Mouse (Mus musculus) forebrain, embryonic 10.5 days (tissue): Measurements from ENCODE around the gene Btbd10. TPM values are rescaled to one million over a fixed set of nuclear protein-coding genes. Genes with fewer than 3 reads are reported as not detected.

Experiments
- DNase-seq: peaks from one replicate; pipeline ENCODE4 v3.0.0-alpha.2; 2017; ENCODE audit warnings: low spot score; ENCODE audit errors: extremely low spot score
- H3K27ac ChIP-seq: fragments of 300-500 bp; sonication (generic); 2 replicates; pipeline ENCODE4 v1.5.1; 2016; ENCODE audit warnings: mild to moderate bottlenecking
- H3K27me3 ChIP-seq: fragments of 300-500 bp; sonication (generic); 2 replicates; pipeline ENCODE4 v1.6.1; 2016; ENCODE audit warnings: mild to moderate bottlenecking; ENCODE audit not compliant: poor library complexity, severe bottlenecking
- H3K36me3 ChIP-seq: fragments of 300-500 bp; sonication (generic); replicated peaks from 2 replicates; pipeline ENCODE4 v1.6.1; 2016; ENCODE audit warnings: mild to moderate bottlenecking, moderate library complexity
- H3K4me1 ChIP-seq: fragments of 300-500 bp; sonication (generic); 2 replicates; pipeline ENCODE4 v1.6.1; 2016
- H3K4me3 ChIP-seq: fragments of 300-500 bp; sonication (generic); 2 replicates; pipeline ENCODE4 v1.5.1; 2016; ENCODE audit warnings: mild to moderate bottlenecking, moderate library complexity
- H3K9me3 ChIP-seq: fragments of 300-500 bp; sonication (generic); 2 replicates; pipeline ENCODE4 v1.6.1; 2016; ENCODE audit warnings: mild to moderate bottlenecking, moderate library complexity
- WGBS: fragments of 180-500 bp; shearing (Covaris S2); methylation state at CpG from one replicate; pipeline ENCODE4 v1.1.7; 2016; 5-methylcytosine and 5-hydroxymethylcytosine counted together
- polyA plus RNA-seq: library from polyadenylated mRNA; unstranded; fragments of >200 nt; fragmentation: Nextera tagmentation; extraction: Ambion mirVana; gene quantifications from 2 replicates; pipeline ENCODE4 v1.2.1, GENCODE M21; 2016

The Btbd10 gene
- polyA plus RNA-seq, result 22.8 and 23.7 TPM in 2 replicates

DNA sequence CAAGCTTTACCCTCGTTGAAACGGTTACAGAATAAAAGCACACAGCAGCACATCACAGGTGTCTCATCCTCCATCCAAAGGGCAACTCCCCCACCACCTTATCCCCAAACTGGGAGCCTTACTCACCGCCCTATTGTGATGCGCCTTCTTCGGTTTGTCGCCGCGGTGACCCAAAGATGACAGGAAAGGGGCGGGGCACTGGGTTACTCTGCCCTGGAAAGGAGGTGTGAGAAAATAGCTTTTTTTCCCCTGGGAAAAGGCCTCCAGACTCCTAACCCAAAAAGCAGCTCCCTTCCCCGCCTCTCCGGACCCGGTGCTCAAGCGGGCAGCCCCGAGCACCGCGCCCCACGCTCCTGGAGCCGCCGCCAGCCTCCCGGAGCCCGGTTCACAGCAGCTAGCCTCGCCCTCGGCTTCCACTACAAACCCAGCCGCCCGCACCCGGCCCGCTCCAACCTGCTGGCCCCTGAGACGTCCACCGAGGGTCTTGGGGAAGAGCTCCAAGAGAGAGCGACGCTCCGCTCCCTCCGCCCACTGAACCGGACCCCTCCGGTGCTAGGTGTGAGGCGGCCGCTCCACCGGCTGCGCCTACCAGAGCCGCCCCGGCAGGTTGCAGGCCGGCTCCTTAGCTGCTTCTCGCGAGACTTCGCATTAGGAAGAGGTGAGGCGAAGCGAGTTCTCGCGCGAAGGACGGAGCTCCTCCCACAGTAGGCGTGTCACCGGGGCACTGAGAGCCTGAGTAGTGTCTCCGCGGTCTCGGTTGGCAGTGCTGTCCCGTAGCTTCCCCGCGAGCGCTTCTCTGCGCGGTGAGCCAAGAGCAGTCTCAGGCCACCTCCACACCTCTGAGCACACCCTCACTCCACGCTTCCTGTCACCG is at the start of gene Btbd10:
Gene Btbd10 (minus strand): TSS at position 647 of the 874 bp plus-strand sequence.
- Histone ChIP-seq H3K27ac (peak within 1 kb of the TSS; percentile 93), H3K4me1 (peaks cover 26% of the 10 kb centered on the region), H3K9me3 (no peaks in the 10 kb centered on the region), H3K36me3 (no peaks in the 10 kb centered on the region), H3K27me3 (peaks cover 7% of the 10 kb centered on the region; the same call in 1 of the 2 replicates), H3K4me3 (peak within 1 kb of the TSS; percentile 90)
- under 1% methylated on average over 64 of the region's 64 CpGs for WGBS
- peak; percentile 97 for DNase-seq

DNA sequence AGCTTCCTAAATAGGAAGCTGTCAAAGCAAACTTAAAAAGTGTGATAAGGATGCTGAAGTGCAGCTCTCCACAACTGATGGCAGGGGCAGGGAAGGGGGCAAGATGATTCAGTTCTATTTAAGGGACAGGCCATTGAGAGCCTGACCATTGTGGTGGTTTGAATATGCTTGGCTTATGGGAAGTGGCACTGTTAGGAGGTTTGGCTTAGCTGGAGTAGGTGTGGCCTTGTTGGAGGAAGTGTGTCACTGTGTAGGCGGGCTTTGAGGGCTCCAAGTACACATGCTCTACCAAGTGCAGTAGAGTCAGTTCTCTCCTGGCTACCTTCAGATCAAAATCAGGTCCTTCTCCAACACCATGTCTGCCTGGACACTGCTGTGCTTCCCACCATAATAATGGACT is 47.3 kb upstream of the Btbd10 start:
- 100% methylated on average over 1 of the region's 1 CpGs for WGBS
- H3K4me1 ChIP-seq, result peaks cover 8% of the 10 kb centered on the region; the same call in 1 of the 2 replicates
- DNase-seq, result no peak

DNA sequence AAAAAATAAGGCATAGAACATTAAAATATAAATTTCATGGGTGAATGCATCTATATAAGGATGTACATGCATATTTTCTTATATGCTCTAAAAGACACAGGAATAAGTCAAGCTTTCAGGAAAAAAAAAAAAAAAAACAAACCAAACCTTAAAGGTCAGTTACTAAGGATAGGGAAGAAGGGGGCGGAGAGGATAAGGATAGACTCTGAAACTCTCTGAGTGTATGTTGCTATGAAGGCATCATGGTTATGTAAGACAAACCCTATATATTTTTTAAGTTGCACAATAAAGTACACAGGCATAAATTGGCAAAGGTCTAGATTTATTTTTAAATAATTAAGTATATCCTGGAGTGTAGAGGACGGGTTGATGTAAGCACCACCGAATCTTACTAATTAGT is 46.1 kb upstream of the Btbd10 start:
- Histone ChIP-seq H3K36me3 (no peaks in the 10 kb centered on the region), H3K27me3 (no peaks in the 10 kb centered on the region), H3K9me3 (no peaks in the 10 kb centered on the region), H3K4me3 (no peak overlapping the region), H3K27ac (no peak overlapping the region), H3K4me1 (peaks cover 8% of the 10 kb centered on the region; the same call in 1 of the 2 replicates)
- 96% methylated on average over 3 of the region's 3 CpGs for WGBS
- no peak for DNase-seq

More for the DNA sequence above, 47.3 kb upstream of the Btbd10 start:
- Histone ChIP-seq H3K27me3 (no peaks in the 10 kb centered on the region), H3K27ac (no peak overlapping the region), H3K36me3 (no peaks in the 10 kb centered on the region), H3K9me3 (no peaks in the 10 kb centered on the region), H3K4me3 (no peak overlapping the region)

DNA sequence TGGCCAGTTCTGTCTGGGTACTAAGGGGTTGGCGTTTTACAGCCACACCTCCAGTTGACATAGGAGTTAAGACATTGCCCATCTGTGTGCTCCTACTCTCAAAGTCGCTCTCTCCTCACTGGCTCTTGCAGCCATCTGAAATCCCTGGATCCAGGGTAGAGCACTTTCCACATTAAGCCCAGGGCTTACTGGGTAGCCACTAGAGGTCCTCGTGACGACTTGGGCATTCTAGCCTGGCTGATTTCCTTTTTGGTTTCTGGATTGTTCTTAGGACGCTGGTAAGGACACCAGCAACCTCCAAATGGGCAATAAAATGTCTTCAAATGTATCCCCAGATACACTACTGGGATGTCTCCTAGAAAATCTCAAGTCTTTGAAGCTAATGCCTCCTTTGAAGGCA is 39.5 kb upstream of the Btbd10 start:
- no peaks in the 10 kb centered on the region for H3K9me3 ChIP-seq
- H3K4me1 ChIP-seq, result no peaks in the 10 kb centered on the region
- no peaks in the 10 kb centered on the region for H3K27me3 ChIP-seq
- H3K4me3 ChIP-seq, result no peak overlapping the region
- no peak overlapping the region for H3K27ac ChIP-seq
- WGBS, result 59% methylated on average over 5 of the region's 5 CpGs
- H3K36me3 ChIP-seq, result no peaks in the 10 kb centered on the region
- DNase-seq, result no peak

DNA sequence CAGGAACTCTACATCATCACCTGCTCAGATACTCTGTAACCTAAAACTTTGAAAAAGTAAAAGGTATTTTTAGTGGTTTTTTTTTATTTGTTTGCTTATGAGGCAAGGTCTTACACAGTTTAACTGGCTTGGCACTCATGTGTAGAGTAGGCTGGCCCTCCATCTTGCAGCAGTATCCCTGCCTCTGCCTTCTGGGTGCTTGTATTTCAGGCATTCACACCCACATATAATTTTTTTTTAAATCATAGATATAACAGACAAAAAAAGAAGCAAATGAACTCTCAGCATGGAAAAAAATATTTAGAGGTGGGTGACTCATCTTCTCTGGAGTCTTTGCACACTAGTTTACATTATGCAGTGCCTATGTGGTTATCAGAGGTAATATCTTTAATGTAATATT is 28.9 kb upstream of the Btbd10 start:
- no peaks in the 10 kb centered on the region for H3K36me3 ChIP-seq

DNA sequence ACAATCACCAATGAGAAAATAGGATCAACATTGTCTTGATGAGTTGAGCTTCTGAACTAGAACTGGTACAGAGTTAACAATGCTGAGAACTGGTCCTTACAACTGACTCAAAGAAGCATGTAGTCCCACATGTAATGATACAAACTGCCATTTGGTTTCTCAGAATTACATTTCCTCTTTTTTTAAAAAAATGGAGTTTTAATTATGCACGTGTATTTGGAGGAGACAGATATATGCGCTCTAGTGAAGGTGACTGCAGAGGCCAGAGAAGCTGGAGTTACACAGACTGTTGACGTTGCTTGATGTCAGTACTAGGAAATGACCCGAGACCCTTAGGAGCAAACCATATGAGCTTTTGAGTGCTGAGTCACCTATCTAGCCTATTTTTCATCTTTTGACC is 27.5 kb upstream of the Btbd10 start:
- no peak for DNase-seq
- no peaks in the 10 kb centered on the region for H3K27me3 ChIP-seq
- no peaks in the 10 kb centered on the region for H3K36me3 ChIP-seq
- 87% methylated on average over 4 of the region's 4 CpGs for WGBS
- no peak overlapping the region for H3K27ac ChIP-seq
- no peaks in the 10 kb centered on the region for H3K4me1 ChIP-seq
- no peak overlapping the region for H3K4me3 ChIP-seq
- no peaks in the 10 kb centered on the region for H3K9me3 ChIP-seq

More for the DNA sequence above, 28.9 kb upstream of the Btbd10 start:
- H3K9me3 ChIP-seq, result no peaks in the 10 kb centered on the region
- H3K4me1 ChIP-seq, result no peaks in the 10 kb centered on the region
- no peak overlapping the region for H3K27ac ChIP-seq
- DNase-seq, result no peak
- H3K27me3 ChIP-seq, result no peaks in the 10 kb centered on the region
- H3K4me3 ChIP-seq, result no peak overlapping the region

DNA sequence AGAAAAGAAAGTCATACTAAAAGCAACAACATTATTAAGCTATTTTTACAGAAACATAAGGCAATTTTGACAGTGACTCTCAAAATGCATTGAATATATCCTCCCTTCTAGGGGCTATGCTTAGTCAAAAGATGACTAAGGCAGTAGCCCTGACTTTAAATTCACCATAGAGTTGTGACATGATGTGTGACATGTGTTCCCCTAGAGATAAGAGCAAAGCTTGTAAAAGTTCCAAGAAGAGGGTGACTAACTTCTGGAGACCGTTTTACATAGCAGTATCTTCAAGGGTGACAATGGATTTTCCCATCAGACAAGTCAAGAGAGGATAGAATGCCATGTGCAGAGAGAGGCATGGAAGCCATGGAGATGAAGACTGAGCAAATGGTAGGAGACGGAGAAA is 22.4 kb upstream of the Btbd10 start:
- no peaks in the 10 kb centered on the region for H3K27me3 ChIP-seq
- no peaks in the 10 kb centered on the region for H3K9me3 ChIP-seq
- H3K4me3 ChIP-seq, result no peak overlapping the region
- 92% methylated on average over 2 of the region's 2 CpGs for WGBS
- no peaks in the 10 kb centered on the region for H3K4me1 ChIP-seq
- H3K27ac ChIP-seq, result no peak overlapping the region
- no peak for DNase-seq
- H3K36me3 ChIP-seq, result no peaks in the 10 kb centered on the region

DNA sequence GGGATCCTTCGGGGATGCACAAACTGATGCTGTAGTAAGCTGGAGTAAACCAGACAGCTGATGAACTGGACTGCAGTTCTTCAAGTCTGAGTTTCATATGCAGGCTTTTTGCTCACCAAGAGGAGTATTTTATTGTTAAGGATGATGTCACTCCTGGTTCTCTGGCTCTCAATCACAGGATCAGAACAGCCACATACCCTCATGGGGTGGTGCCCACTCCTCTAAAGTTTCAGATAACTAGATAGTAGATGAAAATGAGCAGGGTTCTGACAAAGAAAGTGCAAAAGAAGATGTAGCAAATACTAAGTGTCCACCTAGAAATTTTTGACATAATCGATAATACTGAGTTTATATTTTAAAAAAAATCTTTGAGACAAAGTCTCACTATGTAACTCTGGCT is 19.3 kb upstream of the Btbd10 start, which contains the start of gene Pth:
Gene Pth (minus strand): TSS at position 101 of the 400 bp plus-strand sequence.
- H3K9me3 ChIP-seq, result no peaks in the 10 kb centered on the region
- no peaks in the 10 kb centered on the region for H3K4me1 ChIP-seq
- H3K36me3 ChIP-seq, result no peaks in the 10 kb centered on the region
- H3K27ac ChIP-seq, result no peak within 1 kb of the TSS
- WGBS, result 91% methylated on average over 2 of the region's 2 CpGs
- DNase-seq, result no peak
- H3K27me3 ChIP-seq, result no peaks in the 10 kb centered on the region
- H3K4me3 ChIP-seq, result no peak within 1 kb of the TSS

DNA sequence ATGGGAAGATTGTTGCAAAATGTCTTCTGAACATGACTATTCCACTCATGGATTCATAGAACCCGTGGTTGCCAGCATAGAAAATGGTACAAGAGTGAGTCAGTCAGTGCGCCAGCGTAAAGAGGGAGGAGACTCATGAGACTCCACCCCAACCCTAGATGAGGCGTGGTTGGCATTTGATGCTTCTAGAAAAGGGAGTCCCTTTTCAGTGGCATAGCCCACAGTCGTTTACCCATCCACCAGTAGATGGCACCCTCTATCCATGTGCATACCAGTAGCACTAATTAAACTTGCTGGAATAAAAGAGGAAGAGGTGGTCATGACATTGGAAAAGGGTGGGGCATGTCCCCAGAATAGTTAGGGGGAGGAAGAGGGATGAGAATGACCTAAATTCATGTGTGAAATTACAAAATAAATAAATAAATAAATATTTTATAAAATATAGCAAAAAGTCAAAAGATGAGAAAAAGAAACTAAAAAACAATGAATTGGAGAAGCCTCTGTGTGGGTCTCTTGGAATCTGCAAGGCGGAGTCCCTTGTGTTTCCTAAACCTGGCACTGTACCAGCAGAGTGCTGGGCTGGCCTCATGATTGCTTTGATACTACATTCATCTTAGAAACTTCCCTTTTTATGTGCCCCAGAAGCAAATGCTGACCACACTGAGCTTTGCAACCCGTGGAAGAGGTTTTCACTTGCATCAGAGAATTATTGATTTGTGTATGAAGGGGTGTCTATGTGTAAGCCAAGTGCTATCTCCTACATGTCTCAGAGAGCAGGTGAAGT is 8.9 kb upstream of the Btbd10 start:
- no peaks in the 10 kb centered on the region for H3K4me1 ChIP-seq
- no peak overlapping the region for H3K4me3 ChIP-seq
- DNase-seq, result peak; percentile 65
- no peaks in the 10 kb centered on the region for H3K36me3 ChIP-seq
- no peak overlapping the region for H3K27ac ChIP-seq
- H3K27me3 ChIP-seq, result no peaks in the 10 kb centered on the region; the same call in 1 of the 2 replicates
- no peaks in the 10 kb centered on the region for H3K9me3 ChIP-seq
- whole genome bisulfite sequencing, result 30% methylated on average over 7 of the region's 7 CpGs

DNA sequence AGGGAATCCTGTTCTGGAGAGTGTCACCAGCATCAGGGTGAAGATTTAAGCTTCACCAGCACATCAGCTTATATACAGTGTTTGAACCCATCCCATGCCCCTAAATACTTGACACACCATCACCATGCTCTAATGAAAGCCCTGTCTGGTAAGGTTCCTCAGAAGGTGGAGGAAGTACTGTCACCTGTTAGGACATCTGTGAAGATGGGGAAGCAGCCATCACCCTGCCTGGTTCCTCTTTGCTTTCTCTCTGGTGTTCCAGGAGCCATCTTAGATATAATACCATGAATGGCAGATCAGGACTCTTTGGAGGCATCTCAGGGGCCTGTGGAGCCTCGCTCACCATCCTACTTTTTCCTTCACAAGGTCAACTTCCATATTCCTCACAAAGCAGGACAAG is 3.5 kb upstream of the Btbd10 start:
- Histone ChIP-seq H3K27me3 (peaks cover 7% of the 10 kb centered on the region), H3K36me3 (no peaks in the 10 kb centered on the region), H3K4me1 (peaks cover 20% of the 10 kb centered on the region), H3K9me3 (no peaks in the 10 kb centered on the region), H3K4me3 (no peak overlapping the region), H3K27ac (no peak overlapping the region)
- DNase-seq, result no peak
- WGBS, result 84% methylated on average over 1 of the region's 1 CpGs

DNA sequence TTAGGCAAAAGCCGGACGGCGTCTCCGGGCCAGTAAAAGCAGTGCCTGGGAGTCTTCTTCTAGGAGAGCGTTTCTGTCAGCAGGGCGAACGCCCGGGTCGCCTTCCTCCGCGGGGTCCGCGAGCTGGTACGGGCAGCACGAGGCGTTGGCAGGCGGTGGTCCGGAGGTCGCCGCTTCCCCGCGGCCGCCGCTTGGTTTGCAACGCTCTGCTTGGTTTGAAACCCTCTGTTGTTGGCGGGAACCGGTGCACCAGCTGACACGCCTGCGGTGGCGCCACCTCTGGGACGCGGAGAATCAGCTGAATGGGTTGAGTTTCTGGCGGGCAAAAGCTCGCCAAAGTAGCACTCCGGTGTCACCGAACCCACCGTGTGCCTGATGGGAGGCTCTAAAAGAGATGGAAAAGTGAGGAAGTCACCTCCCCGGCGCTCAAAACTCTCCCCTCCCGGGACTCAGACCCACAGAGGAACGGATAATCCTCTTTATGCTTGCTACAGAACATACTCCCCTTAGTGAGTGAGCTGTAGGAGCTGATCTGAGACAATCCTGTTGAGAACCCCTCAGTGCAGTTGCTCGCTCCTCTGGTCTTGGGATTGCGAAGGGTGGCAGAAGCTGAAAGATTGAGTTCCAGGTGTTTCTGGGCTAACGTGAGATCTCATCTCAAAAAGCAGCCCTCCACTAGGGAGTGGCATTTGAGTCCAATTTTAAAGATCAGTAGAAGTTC is 588 bp upstream of the Btbd10 start:
- WGBS, result under 1% methylated on average over 44 of the region's 44 CpGs
- Histone ChIP-seq H3K4me1 (peaks cover 26% of the 10 kb centered on the region), H3K4me3 (peak overlapping the region; percentile 90), H3K36me3 (no peaks in the 10 kb centered on the region), H3K27me3 (peaks cover 7% of the 10 kb centered on the region), H3K27ac (peak overlapping the region; percentile 93), H3K9me3 (no peaks in the 10 kb centered on the region)
- DNase-seq, result peak; percentile 81

DNA sequence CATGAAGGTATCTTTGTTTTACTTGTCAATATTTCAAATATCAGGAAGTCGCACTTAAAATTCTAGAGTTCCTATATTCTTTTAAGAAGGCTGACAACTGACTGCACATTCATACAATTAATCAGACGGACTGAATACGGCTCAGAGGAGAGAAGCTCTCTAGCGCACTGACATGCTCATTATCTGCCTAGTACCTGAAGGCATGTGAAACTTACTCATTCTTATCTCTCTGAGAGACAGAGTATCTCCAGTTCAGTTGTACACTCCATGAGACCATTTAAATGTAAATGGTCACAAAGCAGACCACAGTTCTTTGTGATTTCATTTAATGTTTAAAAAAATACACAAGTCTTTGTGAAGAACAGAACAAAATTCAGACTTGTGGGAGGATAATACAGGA is 1.8 kb downstream of the Btbd10 start:
- Histone ChIP-seq H3K4me1 (peaks cover 26% of the 10 kb centered on the region), H3K36me3 (no peaks in the 10 kb centered on the region), H3K9me3 (no peaks in the 10 kb centered on the region), H3K27me3 (peaks cover 7% of the 10 kb centered on the region; the same call in 1 of the 2 replicates), H3K4me3 (no peak overlapping the region), H3K27ac (no peak overlapping the region)
- no peak for DNase-seq
- WGBS, result 83% methylated on average over 4 of the region's 4 CpGs
